Mouse (Mus musculus) neural tube, embryonic 14.5 days (tissue): ENCODE measurements around the gene Art4. TPM values are rescaled to one million over a fixed set of nuclear protein-coding genes. Genes with fewer than 3 reads are reported as not detected.

Source experiments
- ATAC-seq: fragments of 200-750 bp; cut with Nextera tagmentation; 2 replicates; pipeline ENCODE4 v1.8.0; 2017; ENCODE audit warnings: low read depth, mild to moderate bottlenecking, moderate TSS enrichment, moderate library complexity
- H3K27ac ChIP-seq: fragments of 300-500 bp; sonication (generic); 2 replicates; pipeline ENCODE4 v1.5.1; 2014; ENCODE audit warnings: low read depth, mild to moderate bottlenecking, control low read depth, low read length, moderate library complexity, mixed read lengths
- H3K27me3 ChIP-seq: fragments of 300-500 bp; sonication (generic); 2 replicates; pipeline ENCODE4 v1.6.1; 2014; ENCODE audit warnings: low read length; ENCODE audit not compliant: control insufficient read depth, insufficient read depth
- H3K36me3 ChIP-seq: fragments of 300-500 bp; sonication (generic); 2 replicates; pipeline ENCODE4 v1.6.1; 2014; ENCODE audit warnings: low read length, mixed read lengths; ENCODE audit not compliant: control insufficient read depth, insufficient read depth
- H3K4me1 ChIP-seq: fragments of 300-500 bp; sonication (generic); 2 replicates; pipeline ENCODE4 v1.6.1; 2014; ENCODE audit warnings: low read length; ENCODE audit not compliant: control insufficient read depth, insufficient read depth
- H3K4me2 ChIP-seq: fragments of 300-500 bp; sonication (generic); 2 replicates; pipeline ENCODE4 v1.6.1; 2014; ENCODE audit warnings: mild to moderate bottlenecking, low read depth, low read length, control low read depth
- H3K4me3 ChIP-seq: fragments of 300-500 bp; sonication (generic); 2 replicates; pipeline ENCODE4 v1.5.1; 2014; ENCODE audit warnings: low read depth, low read length, control low read depth, mixed read lengths
- H3K9ac ChIP-seq: fragments of 300-500 bp; sonication (generic); replicated peaks from 2 replicates; pipeline ENCODE4 v1.6.1; 2014; ENCODE audit warnings: low read depth, mild to moderate bottlenecking, control low read depth, low read length, mixed read lengths
- H3K9me3 ChIP-seq: fragments of 300-500 bp; sonication (generic); 2 replicates; pipeline ENCODE4 v1.6.1; 2016; ENCODE audit warnings: low read length; ENCODE audit not compliant: control insufficient read depth
- WGBS: fragments of 180-500 bp; shearing (Covaris S2); extraction: QIAGEN DNeasy Blood & Tissue Kit; methylation state at CpG from one replicate; pipeline ENCODE4 v1.1.7; 2014; 5-methylcytosine and 5-hydroxymethylcytosine counted together
- polyA plus RNA-seq: library from polyadenylated mRNA; unstranded; fragments of >200 nt; fragmentation: Nextera tagmentation; extraction: Ambion mirVana; gene quantifications from 2 replicates; pipeline ENCODE4 v1.2.1, GENCODE M21; 2014

Gene Art4
- polyA plus RNA-seq, 1 experiment from 2014 or later: not detected

DNA sequence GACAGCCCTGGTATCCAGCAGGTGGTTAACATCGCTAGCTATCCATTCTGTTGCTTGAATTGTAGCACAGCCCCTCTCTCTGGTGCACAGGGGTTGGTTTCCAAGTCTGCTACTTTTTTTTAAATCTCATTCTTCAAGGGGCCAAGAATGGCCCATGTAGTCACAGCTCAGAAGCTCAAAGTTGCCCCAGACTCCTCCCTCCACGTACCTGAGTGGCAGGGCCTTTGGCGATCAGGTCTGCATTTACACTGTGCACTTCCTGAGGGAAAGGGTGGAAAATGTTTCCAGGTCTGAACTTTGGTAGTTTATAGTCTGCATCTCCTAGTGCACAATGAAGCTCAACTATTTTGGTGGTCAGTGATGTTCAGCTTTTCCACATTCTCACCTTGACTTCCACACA is 10.3 kb downstream of the Art4 start:
- no peaks in the 10 kb centered on the region for H3K9me3 ChIP-seq
- H3K27me3 ChIP-seq: no peaks in the 10 kb centered on the region
- WGBS: 95% methylated on average over 3 of the region's 3 CpGs
- no peaks in the 10 kb centered on the region for H3K4me1 ChIP-seq
- ATAC-seq: no peak
- no peak overlapping the region for H3K4me3 ChIP-seq
- no peak overlapping the region for H3K9ac ChIP-seq
- no peak overlapping the region for H3K4me2 ChIP-seq
- H3K27ac ChIP-seq: no peak overlapping the region
- no peaks in the 10 kb centered on the region for H3K36me3 ChIP-seq

DNA sequence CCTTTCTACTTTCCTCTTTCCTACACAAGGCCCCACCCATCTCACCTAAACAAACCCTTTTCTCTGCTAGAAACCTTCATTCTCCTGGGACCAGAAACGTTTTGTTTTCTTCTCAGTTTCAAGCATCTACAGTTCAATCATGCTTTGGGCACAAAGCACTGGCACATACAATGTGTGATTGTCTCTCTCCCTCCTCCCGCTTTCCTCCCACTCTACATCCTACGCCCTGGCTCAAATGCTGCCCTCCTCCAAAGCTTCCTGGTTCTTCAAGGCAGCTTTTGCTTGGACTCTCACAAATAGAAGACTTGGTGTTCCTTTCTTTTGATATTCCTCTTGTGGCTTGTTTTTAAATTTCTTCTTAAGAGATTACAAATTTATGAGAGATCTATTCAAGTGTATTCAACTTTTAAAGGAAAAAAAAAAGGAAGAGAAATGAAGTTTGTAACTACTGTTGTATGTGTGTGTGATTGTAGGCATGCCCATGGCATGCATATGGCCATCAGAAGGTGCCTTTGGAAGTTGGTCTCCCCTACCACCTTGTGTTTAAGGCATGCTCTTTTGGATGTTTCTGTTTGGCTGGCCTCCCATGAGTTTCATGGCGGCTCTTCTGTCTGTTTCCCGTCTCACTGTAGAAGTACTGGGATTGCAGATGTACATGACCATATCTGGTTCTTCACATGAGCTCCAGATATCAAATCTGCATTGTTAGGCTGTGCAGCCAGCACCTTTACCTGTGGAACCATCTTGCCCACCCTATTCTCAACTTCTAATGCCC is 11.6 kb downstream of the Art4 start:
- ATAC-seq: no peak
- Histone ChIP-seq H3K4me1 (no peaks in the 10 kb centered on the region), H3K36me3 (no peaks in the 10 kb centered on the region), H3K27ac (no peak overlapping the region), H3K9ac (no peak overlapping the region), H3K4me3 (no peak overlapping the region), H3K9me3 (no peaks in the 10 kb centered on the region), H3K27me3 (no peaks in the 10 kb centered on the region), H3K4me2 (no peak overlapping the region)
- WGBS: 75% methylated on average over 5 of the region's 5 CpGs

DNA sequence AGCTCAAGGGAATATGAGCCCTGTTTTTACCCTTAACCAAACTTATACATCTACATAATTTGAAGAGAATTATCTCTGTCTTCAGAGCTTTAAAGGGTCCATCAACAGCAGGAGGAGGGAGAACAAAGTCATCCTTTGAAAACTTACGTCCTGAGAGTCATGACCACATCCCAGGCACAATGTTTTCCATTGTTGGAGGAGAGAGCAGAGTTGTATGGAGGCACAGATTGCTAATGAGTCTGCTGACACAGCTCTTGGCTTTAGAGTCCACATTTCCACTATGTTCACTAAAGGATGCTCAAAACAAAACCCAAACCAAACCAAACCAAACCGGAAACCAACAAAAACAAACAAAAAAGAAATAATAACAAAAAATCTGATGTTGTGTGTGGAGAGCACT is 12.6 kb downstream of the Art4 start:
- Histone ChIP-seq H3K4me1 (no peaks in the 10 kb centered on the region), H3K36me3 (no peaks in the 10 kb centered on the region), H3K4me2 (no peak overlapping the region), H3K9me3 (no peaks in the 10 kb centered on the region), H3K27me3 (no peaks in the 10 kb centered on the region), H3K27ac (no peak overlapping the region), H3K9ac (no peak overlapping the region), H3K4me3 (no peak overlapping the region)
- no peak for ATAC-seq
- 62% methylated on average over 2 of the region's 2 CpGs for WGBS

DNA sequence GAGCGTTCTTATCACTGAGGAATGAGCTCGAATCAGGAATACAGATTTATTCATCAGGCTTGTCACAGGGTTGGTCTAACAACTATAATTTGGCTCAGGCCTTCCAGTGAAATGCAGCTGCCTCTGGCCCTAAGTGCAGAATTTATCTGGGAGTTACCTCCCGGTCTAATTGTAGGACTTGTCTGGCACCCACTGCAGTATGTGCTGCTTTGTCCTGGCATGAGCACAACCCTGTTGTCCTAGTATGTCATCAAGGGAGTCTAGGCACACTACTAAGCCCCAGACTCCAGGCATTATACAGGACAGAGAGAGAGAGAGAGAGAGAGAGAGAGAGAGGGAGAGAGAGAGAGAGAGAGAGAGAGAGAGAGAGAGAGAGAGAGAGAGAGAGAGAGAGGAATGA is 20.2 kb downstream of the Art4 start:
- Histone ChIP-seq H3K4me1 (no peaks in the 10 kb centered on the region), H3K4me3 (no peak overlapping the region), H3K9me3 (no peaks in the 10 kb centered on the region), H3K4me2 (no peak overlapping the region), H3K27me3 (no peaks in the 10 kb centered on the region), H3K9ac (no peak overlapping the region), H3K27ac (no peak overlapping the region), H3K36me3 (no peaks in the 10 kb centered on the region)
- ATAC-seq: no peak
- 85% methylated on average over 3 of the region's 3 CpGs for WGBS

DNA sequence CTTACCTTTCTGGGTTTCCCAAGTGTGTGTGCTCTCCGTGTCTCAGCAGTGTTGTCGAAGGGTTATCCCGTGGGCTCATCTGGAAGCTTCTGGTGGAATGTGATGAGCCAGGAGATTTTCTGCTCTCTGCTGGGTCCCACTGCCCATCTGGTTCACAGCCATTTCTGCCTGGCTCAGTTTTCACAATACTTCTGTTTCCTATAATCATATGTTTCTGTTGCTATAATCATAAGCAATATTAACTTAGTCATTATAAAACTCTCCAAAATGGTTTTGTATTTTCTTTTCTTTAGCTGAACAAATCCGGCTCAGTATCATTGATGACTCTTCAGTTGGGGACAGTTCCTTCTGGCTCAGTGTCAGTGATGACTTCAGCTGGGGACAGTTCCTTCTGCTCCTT is 22.2 kb downstream of the Art4 start, which contains the start of gene Smco3:
Gene Smco3, minus strand, starts transcription at position 101 of the 400 bp plus-strand sequence.
- 60% methylated on average over 4 of the region's 4 CpGs for WGBS
- no peak within 1 kb of the TSS for H3K4me3 ChIP-seq
- H3K4me2 ChIP-seq: no peak within 1 kb of the TSS
- H3K27ac ChIP-seq: no peak within 1 kb of the TSS
- no peaks in the 10 kb centered on the region for H3K4me1 ChIP-seq
- no peaks in the 10 kb centered on the region for H3K9me3 ChIP-seq
- H3K36me3 ChIP-seq: no peaks in the 10 kb centered on the region
- no peak for ATAC-seq
- H3K9ac ChIP-seq: no peak within 1 kb of the TSS
- no peaks in the 10 kb centered on the region for H3K27me3 ChIP-seq

DNA sequence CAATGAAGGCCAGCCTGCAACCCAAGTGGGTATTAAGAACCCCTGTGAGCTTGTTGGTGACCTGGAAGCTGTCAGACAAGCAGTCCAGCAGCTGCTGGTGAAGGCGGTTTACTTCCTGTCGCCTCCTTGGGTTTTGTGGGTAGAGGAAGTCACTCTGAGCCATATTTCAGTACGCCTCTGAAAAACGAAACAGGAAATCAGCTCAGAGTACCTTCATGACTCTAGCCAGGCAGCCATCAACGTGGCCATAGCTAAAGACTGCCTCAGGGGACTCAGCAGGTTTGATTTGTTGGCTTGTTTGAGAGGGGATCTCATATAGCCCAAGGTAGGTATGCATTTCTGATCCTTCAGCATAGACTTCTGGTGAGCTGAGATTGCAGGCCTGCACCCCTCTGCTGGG is 25.8 kb downstream of the Art4 start:
- H3K9me3 ChIP-seq: no peaks in the 10 kb centered on the region
- H3K4me2 ChIP-seq: no peak overlapping the region
- no peaks in the 10 kb centered on the region for H3K27me3 ChIP-seq
- H3K36me3 ChIP-seq: no peaks in the 10 kb centered on the region
- peaks cover 4% of the 10 kb centered on the region; the same call in 1 of the 2 replicates for H3K4me1 ChIP-seq
- 87% methylated on average over 5 of the region's 5 CpGs for WGBS
- H3K9ac ChIP-seq: no peak overlapping the region
- H3K4me3 ChIP-seq: no peak overlapping the region
- H3K27ac ChIP-seq: no peak overlapping the region
- no peak for ATAC-seq

DNA sequence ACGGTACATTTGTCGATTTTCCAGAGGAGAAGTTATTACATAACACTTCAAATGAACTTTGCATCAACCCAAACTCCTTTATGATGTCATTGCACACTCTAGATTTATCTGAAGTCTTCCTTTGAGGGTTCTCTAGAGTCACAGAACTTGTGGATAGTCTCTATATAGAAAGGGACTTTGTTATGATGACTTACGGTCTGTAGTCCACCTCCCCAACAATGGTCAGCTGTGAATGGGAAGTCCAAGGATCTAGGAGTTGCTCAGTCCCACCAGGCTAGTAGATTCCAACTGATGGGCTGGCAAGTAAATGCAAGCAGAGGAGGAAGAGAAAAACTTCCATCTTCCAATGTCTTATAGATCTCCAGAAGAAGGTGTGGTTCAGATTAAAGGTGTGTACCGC is 28.9 kb downstream of the Art4 start:
- WGBS: 35% methylated on average over 4 of the region's 4 CpGs
- Histone ChIP-seq H3K4me3 (peak overlapping the region; percentile 100), H3K36me3 (peaks cover 10% of the 10 kb centered on the region), H3K4me1 (peaks cover 8% of the 10 kb centered on the region; the same call in 1 of the 2 replicates), H3K9me3 (no peaks in the 10 kb centered on the region), H3K4me2 (peak overlapping the region; percentile 57), H3K27ac (peak overlapping the region; percentile 86), H3K9ac (peak overlapping the region; percentile 50), H3K27me3 (no peaks in the 10 kb centered on the region)
- no peak for ATAC-seq

DNA sequence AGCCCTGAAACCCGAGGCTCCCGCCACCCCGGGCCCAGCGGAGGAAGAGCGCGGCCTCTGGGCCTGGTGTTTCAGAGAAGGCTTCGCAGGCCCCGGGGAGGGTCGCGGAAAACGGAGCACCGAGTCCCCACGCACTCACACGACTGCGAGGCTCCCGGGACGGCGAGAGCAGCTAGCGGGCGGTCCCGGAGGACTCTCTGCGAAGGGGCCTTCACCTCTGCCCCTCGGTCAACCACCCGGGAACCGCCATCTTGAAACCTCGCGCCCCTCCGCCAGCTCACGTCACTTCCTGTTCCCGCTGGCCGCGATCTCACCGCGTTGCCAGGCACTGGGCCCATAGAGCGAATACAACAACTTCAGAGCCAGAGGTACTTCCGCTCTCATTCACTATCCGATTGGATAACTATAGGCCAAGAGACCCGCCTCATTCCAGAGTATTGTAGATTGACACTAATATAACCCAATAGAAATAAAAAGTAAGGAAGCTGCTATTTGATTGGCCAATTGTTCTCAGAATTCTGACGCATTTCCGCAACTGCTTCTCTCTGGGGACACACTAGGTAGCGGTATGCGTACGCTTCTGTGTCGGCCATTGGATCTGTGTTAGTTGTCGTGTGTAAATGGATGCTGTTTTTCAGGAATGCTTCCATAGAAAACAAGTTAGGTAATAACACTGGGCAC is 29.5 kb downstream of the Art4 start, which contains the start of gene Wbp11:
Gene Wbp11, minus strand, starts transcription at position 353 of the 681 bp plus-strand sequence.
- peak within 1 kb of the TSS; percentile 82 for H3K9ac ChIP-seq
- H3K27me3 ChIP-seq: no peaks in the 10 kb centered on the region
- peaks cover 8% of the 10 kb centered on the region; the same call in 1 of the 2 replicates for H3K4me1 ChIP-seq
- no peaks in the 10 kb centered on the region for H3K9me3 ChIP-seq
- H3K4me2 ChIP-seq: peak within 1 kb of the TSS; percentile 79
- under 1% methylated on average over 45 of the region's 45 CpGs for WGBS
- peak within 1 kb of the TSS; percentile 86 for H3K27ac ChIP-seq
- H3K4me3 ChIP-seq: peak within 1 kb of the TSS; percentile 100
- peak; percentile 100 for ATAC-seq
- peaks cover 10% of the 10 kb centered on the region for H3K36me3 ChIP-seq

DNA sequence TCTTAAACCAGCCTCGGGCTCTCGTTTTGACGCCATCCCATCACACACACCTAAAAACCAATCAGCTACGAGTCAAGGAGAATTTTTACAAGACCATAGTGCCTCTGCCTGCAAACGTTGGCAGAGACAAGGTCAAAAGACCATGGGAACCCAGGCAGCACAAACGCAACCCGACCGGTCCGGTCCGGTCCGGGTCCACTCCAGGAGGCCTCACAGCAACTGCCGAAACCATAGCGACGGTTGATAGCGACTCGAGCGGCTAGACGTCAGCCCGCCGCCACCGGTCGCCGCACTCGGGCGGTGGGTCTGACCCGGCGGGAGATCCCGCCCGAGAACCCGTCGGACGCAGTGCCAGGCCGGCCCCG is 30.0 kb downstream of the Art4 start, which contains the start of gene BC049715:
Gene BC049715, plus strand, starts transcription at position 111 of the 365 bp plus-strand sequence.
- peak within 1 kb of the TSS; percentile 86 for H3K27ac ChIP-seq
- H3K36me3 ChIP-seq: peaks cover 14% of the 10 kb centered on the region
- peak within 1 kb of the TSS; percentile 79 for H3K4me2 ChIP-seq
- no peak; the same call in 1 of the 2 replicates for ATAC-seq
- no peaks in the 10 kb centered on the region for H3K27me3 ChIP-seq
- WGBS: 0% methylated on average over 34 of the region's 34 CpGs
- H3K9me3 ChIP-seq: no peaks in the 10 kb centered on the region
- peak within 1 kb of the TSS; percentile 82 for H3K9ac ChIP-seq
- H3K4me3 ChIP-seq: peak within 1 kb of the TSS; percentile 100
- H3K4me1 ChIP-seq: peaks cover 8% of the 10 kb centered on the region; the same call in 1 of the 2 replicates
